Mouse (Mus musculus): ENCODE measurements around the gene Mroh2a.

DNA sequence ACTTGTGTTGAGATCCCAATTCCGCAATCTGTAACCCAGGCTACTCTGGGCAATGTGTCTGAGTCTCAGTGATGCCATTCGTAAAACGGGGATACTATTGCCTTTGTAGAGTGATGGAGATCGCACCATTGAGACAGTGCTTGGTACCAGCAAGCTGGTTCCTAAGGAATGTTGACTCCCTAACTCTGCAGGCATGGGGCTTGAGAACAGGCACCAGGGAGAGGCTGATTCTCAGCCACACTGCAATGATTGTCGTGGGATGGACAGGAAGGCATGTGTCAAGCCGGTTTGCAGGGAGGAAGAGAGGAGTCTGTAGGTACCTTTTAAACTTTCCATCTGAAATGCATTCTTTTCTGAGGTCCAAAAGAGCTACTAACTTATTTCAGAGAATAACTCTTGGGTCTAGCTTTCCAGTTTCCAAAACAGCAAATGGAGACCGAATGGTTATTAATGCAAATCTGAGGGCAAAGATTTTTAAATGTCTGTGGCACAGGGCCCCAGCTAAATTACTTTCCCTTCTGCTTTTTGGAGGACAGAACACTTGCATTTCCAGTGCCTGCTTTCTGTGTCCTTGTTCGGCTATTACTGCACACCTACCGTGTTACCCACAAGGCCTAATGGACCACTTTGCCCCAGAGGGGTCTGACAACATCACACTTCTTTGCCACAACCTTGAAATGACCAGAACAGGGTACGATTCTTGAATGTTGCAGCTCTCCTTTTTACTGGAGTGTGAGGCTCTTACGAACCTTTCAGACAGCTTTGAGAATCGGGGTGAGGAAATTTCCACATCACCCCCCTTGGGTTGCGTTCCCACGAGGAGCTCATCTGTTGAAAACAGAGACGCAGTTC, 56.8 kb downstream of the Mroh2a start:
- TF ChIP-seq CTCF (IDR thresholded peaks at IDR 0.05; ENCODE audit: borderline replicate concordance, control insufficient read depth, extremely low read depth, insufficient read depth, low read length, poor library complexity) (no peak), POLR2A (IDR thresholded peaks at IDR 0.05; ENCODE audit: control insufficient read depth, extremely low read depth, insufficient read depth, low read length, poor library complexity) (no peak)

Measured in thymus, adult 2 months (tissue).